Mouse (Mus musculus) liver, embryonic 12.5 days (tissue): Measurements from ENCODE around the gene Thsd7a. TPM values are rescaled to one million over a fixed set of nuclear protein-coding genes. Genes with fewer than 3 reads are reported as not detected.

ENCODE experiments used
- ATAC-seq: fragments of 200-750 bp; cut with Nextera tagmentation; 2 replicates; pipeline ENCODE4 v1.8.0; 2017; ENCODE audit warnings: moderate number of reproducible peaks, mild to moderate bottlenecking, moderate library complexity
- H3K27ac ChIP-seq: fragments of 300-500 bp; sonication (generic); 2 replicates; pipeline ENCODE4 v1.5.1; 2016; ENCODE audit warnings: mild to moderate bottlenecking
- H3K27me3 ChIP-seq: fragments of 300-500 bp; sonication (generic); replicated peaks from 2 replicates; pipeline ENCODE4 v1.6.1; 2016; ENCODE audit warnings: mild to moderate bottlenecking, moderate library complexity
- H3K36me3 ChIP-seq: fragments of 300-500 bp; sonication (generic); 2 replicates; pipeline ENCODE4 v1.6.1; 2016; ENCODE audit warnings: mild to moderate bottlenecking, moderate library complexity
- H3K4me1 ChIP-seq: fragments of 300-500 bp; sonication (generic); 2 replicates; pipeline ENCODE4 v1.6.1; 2016
- H3K4me2 ChIP-seq: fragments of 300-500 bp; sonication (generic); 2 replicates; pipeline ENCODE4 v1.6.1; 2016; ENCODE audit warnings: mild to moderate bottlenecking, moderate library complexity
- H3K4me3 ChIP-seq: fragments of 300-500 bp; sonication (generic); 2 replicates; pipeline ENCODE4 v1.5.1; 2016; ENCODE audit warnings: mild to moderate bottlenecking, moderate library complexity
- H3K9ac ChIP-seq: fragments of 300-500 bp; sonication (generic); 2 replicates; pipeline ENCODE4 v1.6.1; 2016; ENCODE audit warnings: mild to moderate bottlenecking, moderate library complexity
- H3K9me3 ChIP-seq: fragments of 300-500 bp; sonication (generic); replicated peaks from 2 replicates; pipeline ENCODE4 v1.6.1; 2016; ENCODE audit warnings: mild to moderate bottlenecking, moderate library complexity
- WGBS: fragments of 180-500 bp; shearing (Covaris S2); methylation state at CpG from one replicate; pipeline ENCODE4 v1.1.7; 2016; ENCODE audit not compliant: insufficient replicate concordance; 5-methylcytosine and 5-hydroxymethylcytosine counted together
- polyA plus RNA-seq: library from polyadenylated mRNA; unstranded; fragments of >200 nt; fragmentation: Nextera tagmentation; extraction: Ambion mirVana; gene quantifications from 2 replicates; pipeline ENCODE4 v1.2.1, GENCODE M21; 2016

Gene Thsd7a
- polyA plus RNA-seq, result 0.31 and 0.38 TPM in 2 replicates

DNA sequence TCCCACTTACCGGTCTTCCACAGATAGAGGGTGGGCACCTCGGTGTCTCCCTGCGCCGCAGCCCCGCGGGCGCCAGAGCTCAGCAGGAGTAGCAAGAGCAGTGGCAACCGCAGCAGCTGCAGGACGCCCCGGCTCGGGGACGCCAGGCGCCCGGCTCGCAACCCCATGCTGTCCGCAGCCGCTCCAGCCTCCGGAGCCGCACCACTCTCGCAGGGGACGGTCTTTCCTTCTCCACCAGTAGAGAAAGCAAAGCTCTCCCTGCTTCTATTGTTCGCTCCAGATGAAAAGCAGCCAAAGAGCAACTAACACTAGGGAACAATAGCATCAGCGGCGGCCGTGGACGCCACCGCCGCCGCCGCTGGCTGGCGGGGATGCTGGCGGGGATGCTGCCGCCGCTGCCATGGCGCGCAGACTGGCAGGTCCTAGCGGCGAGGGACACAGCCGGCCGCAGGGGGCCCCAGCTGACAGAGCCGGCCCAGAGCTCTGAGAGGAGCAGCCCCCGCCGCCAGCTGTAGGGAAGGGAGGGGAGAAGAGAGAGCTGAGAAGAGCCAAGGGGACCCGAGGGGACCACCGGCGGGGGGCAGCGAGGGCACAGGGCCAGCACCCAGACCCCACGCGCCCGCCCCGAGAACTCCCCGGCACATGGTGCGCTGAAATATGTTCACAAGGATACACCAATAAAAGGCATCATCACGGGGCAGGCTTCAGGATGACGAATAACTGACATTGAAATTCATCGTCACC, at the start of gene Thsd7a:
TSS of gene Thsd7a (minus strand) at position 624 of the 744 bp plus-strand sequence.
- ATAC-seq, result peak; percentile 44
- Histone ChIP-seq H3K9ac (no peak within 1 kb of the TSS; the same call in 1 of the 2 replicates), H3K27ac (no peak within 1 kb of the TSS), H3K27me3 (peaks cover 35% of the 10 kb centered on the region), H3K9me3 (no peaks in the 10 kb centered on the region), H3K36me3 (no peaks in the 10 kb centered on the region), H3K4me3 (peak within 1 kb of the TSS; percentile 54), H3K4me2 (peak within 1 kb of the TSS; percentile 72), H3K4me1 (no peaks in the 10 kb centered on the region)
- 2% methylated on average over 56 of the region's 56 CpGs for WGBS

GRCm38 (mm10) chr6:12787129-12787528, 37.9 kb upstream of the Thsd7a start:
- Histone ChIP-seq H3K9ac (no peak overlapping the region), H3K4me2 (no peak overlapping the region), H3K4me1 (no peaks in the 10 kb centered on the region), H3K27me3 (no peaks in the 10 kb centered on the region), H3K9me3 (no peaks in the 10 kb centered on the region), H3K27ac (no peak overlapping the region), H3K4me3 (no peak overlapping the region), H3K36me3 (no peaks in the 10 kb centered on the region)
- ATAC-seq, result no peak
- WGBS, result 49% methylated on average over 2 of the region's 2 CpGs

GRCm38 (mm10) chr6:12786378-12786982, 37.3 kb upstream of the Thsd7a start:
- 68% methylated on average over 2 of the region's 2 CpGs for WGBS
- no peaks in the 10 kb centered on the region for H3K9me3 ChIP-seq

GRCm38 (mm10) chr6:12784918-12785618, 35.9 kb upstream of the Thsd7a start:
- ATAC-seq, result no peak
- H3K9ac ChIP-seq, result no peak overlapping the region

More at GRCm38 (mm10) chr6:12786378-12786982, 37.3 kb upstream of the Thsd7a start:
- Histone ChIP-seq H3K27ac (no peak overlapping the region), H3K9ac (no peak overlapping the region), H3K4me1 (no peaks in the 10 kb centered on the region), H3K4me3 (no peak overlapping the region), H3K27me3 (no peaks in the 10 kb centered on the region), H3K4me2 (no peak overlapping the region), H3K36me3 (no peaks in the 10 kb centered on the region)
- no peak for ATAC-seq

DNA sequence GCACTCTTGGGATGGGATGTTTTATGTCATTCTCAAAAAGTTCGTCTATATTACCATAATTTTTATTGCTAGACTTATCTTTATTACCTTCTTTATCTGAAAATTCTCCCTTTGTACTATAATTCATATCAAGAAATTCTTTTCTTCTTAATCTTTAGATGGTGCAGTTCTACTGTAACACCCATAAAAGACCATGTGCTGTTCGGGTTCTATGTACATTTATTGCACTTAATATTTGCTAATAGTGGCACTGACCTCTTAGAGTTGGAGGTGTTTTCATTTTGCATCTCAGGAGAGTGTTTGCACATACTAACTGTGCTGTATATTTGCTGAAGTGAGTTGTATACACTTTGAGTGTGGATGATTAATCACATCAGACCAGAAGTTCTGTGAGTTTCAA, 23.6 kb upstream of the Thsd7a start:
- Histone ChIP-seq H3K9ac (no peak overlapping the region), H3K4me1 (no peaks in the 10 kb centered on the region), H3K27ac (no peak overlapping the region), H3K4me3 (no peak overlapping the region), H3K9me3 (no peaks in the 10 kb centered on the region), H3K4me2 (no peak overlapping the region), H3K36me3 (no peaks in the 10 kb centered on the region), H3K27me3 (no peaks in the 10 kb centered on the region)
- no peak for ATAC-seq
- WGBS, result 48% methylated on average over 2 of the region's 2 CpGs

More at GRCm38 (mm10) chr6:12784918-12785618, 35.9 kb upstream of the Thsd7a start:
- H3K4me2 ChIP-seq, result no peak overlapping the region
- no peaks in the 10 kb centered on the region for H3K27me3 ChIP-seq
- no peaks in the 10 kb centered on the region for H3K9me3 ChIP-seq
- H3K4me3 ChIP-seq, result no peak overlapping the region
- H3K27ac ChIP-seq, result no peak overlapping the region
- no peaks in the 10 kb centered on the region for H3K4me1 ChIP-seq
- H3K36me3 ChIP-seq, result no peaks in the 10 kb centered on the region
- WGBS, result 72% methylated on average over 8 of the region's 8 CpGs

GRCm38 (mm10) chr6:12765191-12765590, 16.0 kb upstream of the Thsd7a start:
- no peak overlapping the region for H3K4me2 ChIP-seq
- WGBS, result 68% methylated on average over 6 of the region's 6 CpGs
- no peak for ATAC-seq
- H3K9ac ChIP-seq, result no peak overlapping the region
- H3K36me3 ChIP-seq, result no peaks in the 10 kb centered on the region
- H3K27ac ChIP-seq, result no peak overlapping the region
- H3K9me3 ChIP-seq, result no peaks in the 10 kb centered on the region
- no peaks in the 10 kb centered on the region for H3K27me3 ChIP-seq
- H3K4me1 ChIP-seq, result no peaks in the 10 kb centered on the region
- H3K4me3 ChIP-seq, result no peak overlapping the region

- H3K27ac ChIP-seq, result no peak overlapping the region
- no peaks in the 10 kb centered on the region for H3K36me3 ChIP-seq
- no peak for ATAC-seq
- no peak overlapping the region for H3K9ac ChIP-seq
- H3K4me3 ChIP-seq, result no peak overlapping the region
- H3K9me3 ChIP-seq, result no peaks in the 10 kb centered on the region
- no peaks in the 10 kb centered on the region for H3K4me1 ChIP-seq
- no peaks in the 10 kb centered on the region for H3K27me3 ChIP-seq
- H3K4me2 ChIP-seq, result no peak overlapping the region
- WGBS, result 65% methylated on average over 1 of the region's 1 CpGs
Measured at GRCm38 (mm10) chr6:12764606-12765005, 15.4 kb upstream of the Thsd7a start.

DNA sequence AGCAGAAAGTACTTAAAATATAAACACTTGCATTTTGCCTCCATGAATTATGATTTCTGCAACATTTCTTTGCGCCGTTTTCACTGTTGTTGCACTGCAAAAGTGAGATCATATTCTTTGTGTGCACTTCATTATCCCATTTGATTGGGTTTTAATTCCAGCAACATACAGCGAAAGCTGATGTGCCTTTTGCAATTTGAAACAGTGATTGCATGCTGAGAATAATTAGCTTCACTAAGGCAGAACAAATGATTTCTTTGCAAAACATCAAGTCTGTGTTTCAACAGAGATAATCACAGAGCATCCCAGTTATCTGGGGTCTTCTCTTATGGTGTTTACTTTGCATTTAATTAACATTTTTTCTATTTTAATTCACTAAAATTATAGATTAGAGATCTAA, 14.6 kb upstream of the Thsd7a start:
- WGBS, result 84% methylated on average over 3 of the region's 3 CpGs
- Histone ChIP-seq H3K4me3 (no peak overlapping the region), H3K9ac (no peak overlapping the region), H3K27ac (no peak overlapping the region), H3K27me3 (no peaks in the 10 kb centered on the region), H3K4me1 (no peaks in the 10 kb centered on the region), H3K9me3 (no peaks in the 10 kb centered on the region), H3K36me3 (no peaks in the 10 kb centered on the region), H3K4me2 (no peak overlapping the region)
- ATAC-seq, result no peak

GRCm38 (mm10) chr6:12759328-12760193, 10.4 kb upstream of the Thsd7a start:
- no peaks in the 10 kb centered on the region for H3K4me1 ChIP-seq
- H3K4me2 ChIP-seq, result no peak overlapping the region
- H3K27me3 ChIP-seq, result no peaks in the 10 kb centered on the region
- H3K27ac ChIP-seq, result no peak overlapping the region
- H3K9me3 ChIP-seq, result no peaks in the 10 kb centered on the region
- ATAC-seq, result no peak
- H3K9ac ChIP-seq, result no peak overlapping the region
- 67% methylated on average over 8 of the region's 8 CpGs for WGBS
- H3K4me3 ChIP-seq, result no peak overlapping the region
- H3K36me3 ChIP-seq, result no peaks in the 10 kb centered on the region

GRCm38 (mm10) chr6:12752297-12752696, 3.1 kb upstream of the Thsd7a start:
- H3K27ac ChIP-seq, result no peak overlapping the region
- ATAC-seq, result no peak
- H3K27me3 ChIP-seq, result peaks cover 35% of the 10 kb centered on the region
- no peak overlapping the region for H3K4me2 ChIP-seq
- no peaks in the 10 kb centered on the region for H3K36me3 ChIP-seq
- no peak overlapping the region for H3K9ac ChIP-seq
- H3K4me1 ChIP-seq, result no peaks in the 10 kb centered on the region
- H3K9me3 ChIP-seq, result no peaks in the 10 kb centered on the region
- no peak overlapping the region for H3K4me3 ChIP-seq

DNA sequence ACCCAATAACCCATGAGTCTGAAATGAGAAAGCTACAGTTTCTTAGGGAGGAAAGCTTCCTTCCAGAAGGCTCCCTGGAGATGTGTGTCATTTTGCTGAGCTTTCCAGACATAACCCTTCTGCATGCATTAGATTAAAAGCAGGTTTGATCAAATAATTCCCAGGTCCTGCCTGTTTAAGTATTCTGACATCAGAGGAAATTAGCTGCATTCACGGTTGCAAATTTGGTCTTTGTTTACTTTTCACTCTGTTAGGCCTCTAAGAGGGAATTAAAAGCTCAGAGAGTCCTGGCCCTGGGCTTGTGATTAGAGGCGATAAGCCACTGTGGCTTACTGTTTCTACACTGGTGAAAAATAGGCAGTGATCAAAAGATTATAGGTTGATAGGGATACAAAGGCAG, 1.2 kb upstream of the Thsd7a start:
- H3K36me3 ChIP-seq, result no peaks in the 10 kb centered on the region
- H3K27me3 ChIP-seq, result peaks cover 35% of the 10 kb centered on the region
- no peaks in the 10 kb centered on the region for H3K4me1 ChIP-seq
- no peak overlapping the region for H3K4me2 ChIP-seq
- WGBS, result 33% methylated on average over 2 of the region's 2 CpGs
- H3K9ac ChIP-seq, result no peak overlapping the region
- no peak overlapping the region for H3K4me3 ChIP-seq
- ATAC-seq, result no peak
- H3K27ac ChIP-seq, result no peak overlapping the region
- H3K9me3 ChIP-seq, result no peaks in the 10 kb centered on the region
